Mouse (Mus musculus): ENCODE data around the gene Tcp11l2. TPM values are rescaled to one million over a fixed set of nuclear protein-coding genes. Genes with fewer than 3 reads are reported as not detected.

Gene Tcp11l2
- polyA plus RNA-seq, 1 experiment: 34.6 TPM

- Histone ChIP-seq H3K27ac (ENCODE audit: insufficient read depth, low read length) (no peak overlapping the region), H3K4me1 (ENCODE audit: control insufficient read depth, insufficient read depth, low read length) (no peaks in the 10 kb centered on the region), H3K4me3 (replicated peaks; ENCODE audit: insufficient read depth, low read depth, low read length) (no peak overlapping the region), H3K27me3 (ENCODE audit: control insufficient read depth, insufficient read depth, low read length) (no peaks in the 10 kb centered on the region)
- DNase-seq: no peak
- 73% methylated on average over 4 of the region's 4 CpGs for WGBS
- TF ChIP-seq POLR2A (IDR thresholded peaks at IDR 0.05; ENCODE audit: borderline replicate concordance, insufficient read depth, low read length) (no peak), CTCF (IDR thresholded peaks at IDR 0.05; ENCODE audit: borderline replicate concordance, insufficient read depth, low read depth, low read length) (no peak)
These were observed 33.9 kb downstream of the Tcp11l2 start for GRCm38 (mm10) chr10:84610324-84610723.

- no peak for DNase-seq
- TF ChIP-seq CTCF (IDR thresholded peaks at IDR 0.05; ENCODE audit: borderline replicate concordance, insufficient read depth, low read depth, low read length) (no peak), POLR2A (IDR thresholded peaks at IDR 0.05; ENCODE audit: borderline replicate concordance, insufficient read depth, low read length) (no peak)
- Histone ChIP-seq H3K27me3 (ENCODE audit: control insufficient read depth, insufficient read depth, low read length) (no peaks in the 10 kb centered on the region), H3K4me3 (replicated peaks; ENCODE audit: insufficient read depth, low read depth, low read length) (no peak overlapping the region), H3K27ac (ENCODE audit: insufficient read depth, low read length) (no peak overlapping the region), H3K4me1 (ENCODE audit: control insufficient read depth, insufficient read depth, low read length) (no peaks in the 10 kb centered on the region)
- WGBS: 71% methylated on average over 3 of the region's 3 CpGs
These were observed 34.4 kb downstream of the Tcp11l2 start for GRCm38 (mm10) chr10:84610783-84611182.

DNA sequence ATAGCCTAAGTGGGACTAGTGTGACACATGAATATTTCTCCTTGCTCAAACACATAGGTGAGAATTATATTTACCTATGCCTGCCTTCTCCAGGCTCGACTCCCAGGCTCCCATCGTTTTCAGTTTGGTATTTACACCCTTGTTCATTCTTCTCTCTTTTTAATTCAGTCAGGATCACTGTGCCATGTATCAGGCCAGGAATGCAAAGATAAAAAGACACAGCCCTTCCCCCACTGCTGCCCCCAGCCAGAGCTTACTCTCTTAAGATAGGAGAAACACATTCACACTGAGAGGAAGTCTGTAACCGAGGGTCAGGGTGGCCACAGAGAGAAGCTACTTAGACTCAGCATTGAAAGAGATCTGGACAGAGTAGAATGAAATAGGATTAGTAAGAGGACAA is 35.2 kb downstream of the Tcp11l2 start:
- no peak overlapping the region for H3K27ac ChIP-seq (ENCODE audit: insufficient read depth, low read length)
- DNase-seq: no peak
- WGBS: 62% methylated on average over 3 of the region's 3 CpGs
- no peak overlapping the region for H3K4me3 ChIP-seq (replicated peaks; ENCODE audit: insufficient read depth, low read depth, low read length)
- H3K27me3 ChIP-seq (ENCODE audit: control insufficient read depth, insufficient read depth, low read length): no peaks in the 10 kb centered on the region
- TF ChIP-seq POLR2A (IDR thresholded peaks at IDR 0.05; ENCODE audit: borderline replicate concordance, insufficient read depth, low read length): no peak
- TF ChIP-seq CTCF (IDR thresholded peaks at IDR 0.05; ENCODE audit: borderline replicate concordance, insufficient read depth, low read depth, low read length): no peak
- no peaks in the 10 kb centered on the region for H3K4me1 ChIP-seq (ENCODE audit: control insufficient read depth, insufficient read depth, low read length)

DNA sequence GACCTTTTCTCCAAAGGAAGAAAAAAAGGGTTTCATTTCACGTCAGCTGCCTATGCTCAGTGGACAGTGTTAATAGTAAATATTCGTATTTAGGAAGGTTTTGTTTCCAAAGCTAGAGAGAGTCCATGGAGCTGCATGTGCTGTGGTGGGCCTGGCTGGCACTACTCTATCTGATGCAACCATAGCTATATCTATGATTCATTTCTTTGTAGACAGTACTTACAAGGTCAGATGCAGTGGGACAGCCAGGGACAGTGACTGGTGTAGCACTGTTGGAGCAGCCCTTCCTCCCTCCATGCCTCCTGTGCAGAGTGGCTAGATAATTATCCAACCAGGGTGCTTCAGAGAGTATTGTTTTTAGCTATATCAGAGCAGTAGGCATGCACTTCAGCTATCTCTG is 35.9 kb downstream of the Tcp11l2 start:
- Histone ChIP-seq H3K27me3 (ENCODE audit: control insufficient read depth, insufficient read depth, low read length) (no peaks in the 10 kb centered on the region), H3K27ac (ENCODE audit: insufficient read depth, low read length) (no peak overlapping the region), H3K4me1 (ENCODE audit: control insufficient read depth, insufficient read depth, low read length) (no peaks in the 10 kb centered on the region), H3K4me3 (replicated peaks; ENCODE audit: insufficient read depth, low read depth, low read length) (no peak overlapping the region)
- TF ChIP-seq POLR2A (IDR thresholded peaks at IDR 0.05; ENCODE audit: borderline replicate concordance, insufficient read depth, low read length) (no peak), CTCF (IDR thresholded peaks at IDR 0.05; ENCODE audit: borderline replicate concordance, insufficient read depth, low read depth, low read length) (no peak)
- WGBS: 79% methylated on average over 2 of the region's 2 CpGs
- no peak for DNase-seq

- H3K27me3 ChIP-seq (ENCODE audit: control insufficient read depth, insufficient read depth, low read length): no peaks in the 10 kb centered on the region
- no peaks in the 10 kb centered on the region for H3K4me1 ChIP-seq (ENCODE audit: control insufficient read depth, insufficient read depth, low read length)
- no peak for DNase-seq
- 74% methylated on average over 8 of the region's 8 CpGs for WGBS
- no peak overlapping the region for H3K4me3 ChIP-seq (replicated peaks; ENCODE audit: insufficient read depth, low read depth, low read length)
- no peak for TF ChIP-seq POLR2A (IDR thresholded peaks at IDR 0.05; ENCODE audit: borderline replicate concordance, insufficient read depth, low read length)
- no peak for TF ChIP-seq CTCF (IDR thresholded peaks at IDR 0.05; ENCODE audit: borderline replicate concordance, insufficient read depth, low read depth, low read length)
- no peak overlapping the region for H3K27ac ChIP-seq (ENCODE audit: insufficient read depth, low read length)
These were observed 36.9 kb downstream of the Tcp11l2 start for GRCm38 (mm10) chr10:84613366-84613765.

- DNase-seq: no peak
- Histone ChIP-seq H3K27me3 (ENCODE audit: control insufficient read depth, insufficient read depth, low read length) (no peaks in the 10 kb centered on the region), H3K4me1 (ENCODE audit: control insufficient read depth, insufficient read depth, low read length) (no peaks in the 10 kb centered on the region), H3K27ac (ENCODE audit: insufficient read depth, low read length) (no peak overlapping the region), H3K4me3 (replicated peaks; ENCODE audit: insufficient read depth, low read depth, low read length) (no peak overlapping the region)
- TF ChIP-seq CTCF (IDR thresholded peaks at IDR 0.05; ENCODE audit: borderline replicate concordance, insufficient read depth, low read depth, low read length) (no peak), POLR2A (IDR thresholded peaks at IDR 0.05; ENCODE audit: borderline replicate concordance, insufficient read depth, low read length) (no peak)
- 75% methylated on average over 3 of the region's 3 CpGs for WGBS
These were observed 38.6 kb downstream of the Tcp11l2 start for GRCm38 (mm10) chr10:84615076-84615475.

GRCm38 (mm10) chr10:84621826-84622790 is 45.7 kb downstream of the Tcp11l2 start, which contains the start of gene Polr3b:
Gene Polr3b, plus strand, starts transcription at chr10:84622292.
- H3K27ac ChIP-seq (ENCODE audit: insufficient read depth, low read length): peak within 1 kb of the TSS; percentile 43
- WGBS: 7% methylated on average over 53 of the region's 53 CpGs
- no peaks in the 10 kb centered on the region for H3K4me1 ChIP-seq (ENCODE audit: control insufficient read depth, insufficient read depth, low read length)
- H3K4me3 ChIP-seq (replicated peaks; ENCODE audit: insufficient read depth, low read depth, low read length): peak within 1 kb of the TSS; percentile 92
- H3K27me3 ChIP-seq (ENCODE audit: control insufficient read depth, insufficient read depth, low read length): no peaks in the 10 kb centered on the region
- DNase-seq: peak; percentile 95 to 97
- TF ChIP-seq POLR2A (IDR thresholded peaks at IDR 0.05; ENCODE audit: borderline replicate concordance, insufficient read depth, low read length): peak; percentile 89; the same call in 1 of the 2 replicates
- TF ChIP-seq CTCF (IDR thresholded peaks at IDR 0.05; ENCODE audit: borderline replicate concordance, insufficient read depth, low read depth, low read length): no peak

GRCm38 (mm10) chr10:84631182-84631581 is 54.8 kb downstream of the Tcp11l2 start:
- Histone ChIP-seq H3K4me1 (ENCODE audit: control insufficient read depth, insufficient read depth, low read length) (no peaks in the 10 kb centered on the region), H3K27me3 (ENCODE audit: control insufficient read depth, insufficient read depth, low read length) (no peaks in the 10 kb centered on the region), H3K27ac (ENCODE audit: insufficient read depth, low read length) (no peak overlapping the region), H3K4me3 (replicated peaks; ENCODE audit: insufficient read depth, low read depth, low read length) (no peak overlapping the region)
- TF ChIP-seq CTCF (IDR thresholded peaks at IDR 0.05; ENCODE audit: borderline replicate concordance, insufficient read depth, low read depth, low read length) (peak; percentile 33; the same call in 1 of the 2 replicates), POLR2A (IDR thresholded peaks at IDR 0.05; ENCODE audit: borderline replicate concordance, insufficient read depth, low read length) (no peak)
- no peak for DNase-seq
- 60% methylated on average over 5 of the region's 5 CpGs for WGBS
